Mouse (Mus musculus) liver, postnatal 0 days (tissue): Measurements from ENCODE around the gene Arhgap25.

Experiments
- CTCF ChIP-seq: sonication (generic); IDR thresholded peaks from 2 replicates; pipeline ENCODE4 v1.5.1; 2016; ENCODE audit warnings: antibody characterized with exemption, low read depth
- EP300 ChIP-seq: IDR thresholded peaks from 2 replicates; pipeline ENCODE4 v1.6.1; 2016; ENCODE audit warnings: antibody characterized with exemption, low read depth, mild to moderate bottlenecking

DNA sequence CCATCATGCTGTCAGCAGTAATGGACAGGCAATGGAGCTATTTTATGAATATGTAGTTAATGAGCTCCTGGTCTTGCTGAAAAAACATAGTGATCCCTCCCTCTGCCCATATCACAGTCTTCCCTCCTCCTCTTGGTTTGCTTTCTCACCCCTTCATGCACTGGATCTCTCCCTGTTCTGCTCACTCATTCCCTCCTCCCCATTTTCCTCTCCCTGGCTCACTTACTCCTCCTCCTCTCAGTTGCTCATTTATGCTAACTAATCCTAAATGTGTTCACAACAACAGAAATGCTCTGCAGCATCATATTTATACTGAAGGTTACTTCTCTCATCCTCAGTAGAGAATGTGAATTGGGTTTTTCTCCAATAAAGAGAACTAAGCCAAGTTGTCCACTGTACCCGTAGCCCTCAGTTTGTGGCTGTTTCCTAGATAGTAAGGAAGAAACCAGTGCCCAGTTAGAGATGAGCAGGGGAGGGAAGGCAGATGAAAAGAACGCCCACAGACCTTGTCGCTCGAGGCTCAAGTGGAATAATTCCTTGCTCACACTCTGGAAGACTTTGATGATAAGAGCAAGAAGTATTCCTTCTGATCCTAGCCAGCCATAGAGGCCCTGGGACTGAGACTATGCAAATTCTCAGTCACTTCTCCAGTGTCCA is 15.2 kb downstream of the Arhgap25 start:
- no peak for TF ChIP-seq CTCF
- no peak for TF ChIP-seq EP300
